Mouse (Mus musculus) left cerebral cortex, adult 8-10 months (tissue): ENCODE results near the gene Elavl3. TPM values are rescaled to one million over a fixed set of nuclear protein-coding genes. Genes with fewer than 3 reads are reported as not detected.

Experiments
- total RNA-seq, 4 experiments: library from RNA; stranded (reverse); gene quantifications; 2 replicates each; pipeline ENCODE4 v1.2.4; 2022

Elavl3 gene
- total RNA-seq, 4 experiments from 2014 or later, result 132 to 153 (median 147) TPM

Other genes starting within 250 kb of the Elavl3 start
- gene Angptl8, start 216.5 kb downstream of the Elavl3 start, total RNA-seq, result not detected
- 10 to 100 TPM; 14.6 to 19.8 (median 16.8) TPM for gene Dock6, start 199.4 kb downstream of the Elavl3 start, total RNA-seq
- 10 to 100 TPM; 10.7 to 15.7 (median 13.5) TPM for gene Rab3d, start 133.8 kb downstream of the Elavl3 start, total RNA-seq
- gene Ccdc159, start 124.6 kb downstream of the Elavl3 start, total RNA-seq, result 10 to 100 TPM; 12.9 to 19.5 (median 16.0) TPM
- gene Tmem205, start 124.5 kb downstream of the Elavl3 start, total RNA-seq, result 10 to 100 TPM; 36.3 to 42.6 (median 39.4) TPM
- gene Plppr2, start 115.0 kb downstream of the Elavl3 start, total RNA-seq, result 100 to 1,000 TPM; 133 to 152 (median 147) TPM
- 10 to 100 TPM; 13.2 to 15.0 (median 14.8) TPM for gene Swsap1, start 96.3 kb downstream of the Elavl3 start, total RNA-seq
- gene Epor, start 88.5 kb downstream of the Elavl3 start, total RNA-seq, result 10 to 100 TPM; 12.9 to 15.3 (median 14.4) TPM
- gene Rgl3, start 62.6 kb downstream of the Elavl3 start, total RNA-seq, result 1 to 10 TPM; 2.7 to 4.4 (median 3.2) TPM
- gene Ccdc151, start 49.4 kb downstream of the Elavl3 start, total RNA-seq, result 1 to 10 TPM; 6.6 to 9.2 (median 6.7) TPM
- 10 to 100 TPM; 89.5 to 94.0 (median 91.8) TPM for gene Prkcsh, start 49.2 kb downstream of the Elavl3 start, total RNA-seq
- not detected for gene Gm49318, start 19.2 kb upstream of the Elavl3 start, total RNA-seq
- gene Zfp653, start 19.4 kb upstream of the Elavl3 start, total RNA-seq, result 10 to 100 TPM; 20.7 to 23.7 (median 21.9) TPM
- 10 to 100 TPM; 45.4 to 50.8 (median 48.0) TPM for gene Ecsit, start 33.4 kb upstream of the Elavl3 start, total RNA-seq
- gene Cnn1, start 47.2 kb upstream of the Elavl3 start, total RNA-seq, result 1 to 10 TPM in 1 of 4 experiments, under 1 TPM in 3; 0.37 to 1.2 (median 0.59) TPM
- 10 to 100 TPM; 52.2 to 69.8 (median 66.6) TPM for gene Elof1, start 65.1 kb upstream of the Elavl3 start, total RNA-seq
- under 1 TPM in 3 of 4 experiments, not detected in 1; 0.32 to 0.42 (median 0.37) TPM for gene Acp5, start 83.7 kb upstream of the Elavl3 start, total RNA-seq
- 10 to 100 TPM; 41.6 to 49.3 (median 46.1) TPM for gene Pigyl, start 104.8 kb upstream of the Elavl3 start, total RNA-seq
- gene Zfp872, start 136.1 kb upstream of the Elavl3 start, total RNA-seq, result under 1 TPM in 1 of 4 experiments, not detected in 3; 0.35 TPM
- gene Zfp809, start 173.7 kb upstream of the Elavl3 start, total RNA-seq, result 10 to 100 TPM; 17.9 to 26.0 (median 22.0) TPM
- gene Zfp599, start 207.9 kb upstream of the Elavl3 start, total RNA-seq, result 1 to 10 TPM; 4.3 to 5.7 (median 4.5) TPM